Mouse (Mus musculus) left cerebral cortex, postnatal 10 days (tissue): ENCODE measurements at regions not wholly inside any gene's neighbourhood (a gene's known extent, or its start where the extent isn't known, plus 50 kb on each side); places are given as distances from the start of the nearest gene placed in this dataset.
"Not testable (repeated sequence)": the region's sequence is repeated elsewhere in the genome, so short reads cannot be mapped to it uniquely, and the experiment has no call there.

Experiments
- DNase-seq, 2 experiments: peaks; one replicate each; pipeline ENCODE4 v3.0.0; 2021 to 2022; ENCODE audit warnings: low spot score in 2 of 2, mixed read lengths in 1 of 2; ENCODE audit errors: extremely low spot score in 1 of 2
- intact Hi-C: fragments of 180-260 bp; cut with DNase I; formaldehyde crosslinking; loops from one replicate; pipeline ENCODE4 v1.15.1; 2025

GRCm38 (mm10) chr14:53590601-53591000 lies 663.3 kb downstream of the Dad1 start:
- DNase-seq, intact Hi-C loops: not testable (repeated sequence)

GRCm38 (mm10) chr14:53582528-53582927 lies 671.4 kb downstream of the Dad1 start:
- DNase-seq, intact Hi-C loops: not testable (repeated sequence)

GRCm38 (mm10) chr14:53581734-53582133 lies 672.2 kb downstream of the Dad1 start:
- DNase-seq, intact Hi-C loops: not testable (repeated sequence)

DNA sequence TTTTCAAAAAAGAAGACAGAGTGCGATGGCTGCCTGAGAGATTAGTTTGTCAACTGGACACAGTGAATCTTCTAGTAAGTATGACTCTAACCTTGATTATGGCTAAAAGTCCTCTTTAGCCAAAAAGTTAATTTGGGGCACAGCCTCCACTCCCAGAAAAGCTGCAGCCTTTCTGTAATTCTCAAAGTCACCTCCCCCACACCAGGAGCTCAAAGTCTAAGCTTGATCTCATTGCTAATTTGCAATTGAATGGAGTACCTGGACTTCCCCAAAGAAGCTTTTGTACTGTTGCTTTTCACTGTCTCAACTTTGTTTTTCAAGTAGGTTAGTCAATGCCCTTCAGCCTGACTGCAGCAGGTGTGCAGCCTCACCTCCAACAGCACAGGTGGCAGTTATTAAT lies 677.0 kb downstream of the Dad1 start:
- DNase-seq, intact Hi-C loops: not testable (repeated sequence)

DNA sequence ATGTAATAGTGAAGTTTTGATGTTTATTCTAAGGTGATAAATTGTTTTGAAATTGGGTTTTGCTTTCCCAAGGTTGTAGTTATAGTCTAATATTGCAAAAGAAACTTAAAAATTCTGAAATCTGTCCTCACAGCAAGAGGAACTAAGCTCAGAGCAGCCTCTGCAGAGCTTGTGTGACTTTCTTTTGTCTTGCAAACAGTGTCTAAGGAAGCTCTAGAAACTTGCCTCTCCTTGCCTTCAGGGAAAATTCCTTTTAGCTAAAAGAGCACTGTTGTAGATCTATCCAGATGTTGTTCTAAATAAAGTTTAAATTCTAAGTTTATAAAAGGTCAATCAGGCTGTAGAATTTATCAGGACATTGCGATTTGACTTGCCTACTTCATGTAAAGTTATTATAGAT lies 681.2 kb downstream of the Dad1 start:
- intact Hi-C loops, DNase-seq: not testable (repeated sequence)

DNA sequence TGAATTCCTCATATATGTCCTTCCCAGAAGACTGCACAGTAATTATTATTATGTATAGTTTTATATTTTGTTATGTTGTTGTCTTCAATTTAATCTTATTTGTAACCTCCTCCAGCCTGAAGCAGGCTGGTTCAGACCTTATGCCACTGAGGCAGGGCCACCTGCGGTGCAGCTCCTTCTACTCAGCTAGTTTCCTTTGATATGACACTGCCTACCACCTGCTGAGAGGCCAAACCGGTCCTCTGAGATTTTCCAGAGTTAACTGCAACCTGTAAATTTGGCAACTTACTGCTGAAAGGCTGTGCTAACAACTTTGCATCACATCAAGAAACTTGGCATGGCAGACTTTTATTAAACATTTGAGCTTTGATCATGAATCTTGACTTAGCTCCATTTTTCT lies 691.3 kb downstream of the Dad1 start:
- DNase-seq: no peak
- intact Hi-C loops: no loop called here

DNA sequence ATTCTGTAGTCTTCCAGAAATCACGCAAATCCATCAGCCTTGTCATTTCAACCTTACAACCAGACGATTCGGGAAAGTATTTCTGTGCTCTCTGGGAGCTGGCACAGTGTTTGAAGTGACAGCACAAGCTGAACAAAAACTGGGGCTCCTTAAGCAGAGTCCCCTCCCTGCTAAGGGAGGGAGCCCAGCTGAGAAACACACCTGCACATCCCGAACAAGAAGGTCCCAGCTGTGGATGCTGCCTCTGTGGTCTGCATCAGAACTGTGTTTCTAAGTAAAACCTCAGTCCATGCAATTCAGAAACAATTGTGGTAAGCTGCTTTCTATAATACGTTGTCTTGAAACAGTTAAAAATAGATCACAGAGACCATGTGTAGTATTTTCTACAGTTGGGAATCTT lies 693.8 kb downstream of the Dad1 start:
- intact Hi-C loops, DNase-seq: not testable (repeated sequence)

GRCm38 (mm10) chr14:53559386-53559920 lies 694.5 kb downstream of the Dad1 start:
- DNase-seq, intact Hi-C loops: not testable (repeated sequence)

DNA sequence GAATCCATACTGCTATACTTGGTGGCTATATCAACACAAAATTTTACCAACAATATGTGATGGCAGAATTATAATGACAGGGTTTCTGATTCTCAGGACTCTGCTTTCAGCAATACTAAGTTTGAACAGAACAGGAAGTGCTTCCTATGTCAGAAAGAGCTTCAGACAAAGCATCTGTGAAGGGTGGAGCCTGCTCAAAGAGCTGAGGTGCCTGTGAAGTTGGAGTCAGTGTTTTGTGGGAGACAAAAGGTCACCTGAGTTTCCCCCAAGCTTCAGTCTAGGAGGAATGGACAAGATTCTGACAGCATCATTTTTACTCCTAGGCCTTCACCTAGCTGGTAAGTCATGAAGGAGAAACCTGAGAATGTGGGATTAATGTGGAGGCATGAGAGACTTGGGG lies 700.1 kb downstream of the Dad1 start:
- DNase-seq: no peak
- intact Hi-C loops: no loop called here

DNA sequence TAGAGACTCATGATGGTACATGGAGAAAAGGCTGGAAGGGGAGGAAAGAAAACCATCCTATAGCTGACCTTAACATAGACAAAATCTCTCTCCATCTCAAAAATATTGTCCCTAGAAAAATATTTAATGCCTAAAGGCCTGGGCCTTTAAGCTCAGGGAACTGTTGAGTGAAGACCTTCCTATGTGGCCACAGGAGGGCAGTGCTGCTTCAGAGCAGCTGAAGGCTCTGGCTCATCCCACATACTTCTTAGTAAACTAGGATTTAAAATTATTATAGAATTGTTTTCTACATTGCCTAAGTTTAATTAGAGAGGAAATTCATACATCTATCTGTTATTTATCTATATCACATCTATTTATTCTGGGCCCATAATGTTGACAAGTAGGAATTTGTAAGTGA lies 706.5 kb downstream of the Dad1 start:
- DNase-seq: peak in 1 of 2 experiments; percentile 18
- intact Hi-C loops: not testable (repeated sequence)

DNA sequence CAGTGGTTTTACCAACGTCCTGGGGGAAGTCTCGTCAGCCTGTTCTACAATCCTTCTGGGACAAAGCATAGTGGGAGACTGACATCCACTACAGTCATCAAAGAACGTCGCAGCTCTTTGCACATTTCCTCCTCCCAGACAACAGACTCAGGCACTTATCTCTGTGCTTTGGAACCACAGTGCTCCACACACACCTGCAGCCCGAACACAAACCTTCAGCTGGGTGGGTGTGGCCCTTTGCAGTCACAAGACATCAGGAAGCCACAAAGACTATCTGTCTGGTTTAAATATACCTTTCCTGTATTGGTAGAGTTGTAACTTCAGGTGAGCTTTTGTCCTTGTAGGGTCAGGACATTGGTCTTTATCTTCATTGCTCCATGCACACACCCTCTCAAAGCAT lies 708.6 kb downstream of the Dad1 start:
- no peak for DNase-seq
- intact Hi-C loops: no loop called here

- peak in 1 of 2 experiments; percentile 17 for DNase-seq
- intact Hi-C loops: not testable (repeated sequence)
These were observed 712.3 kb downstream of the Dad1 start for GRCm38 (mm10) chr14:53541640-53542039.

GRCm38 (mm10) chr14:53537895-53538294 lies 716.0 kb downstream of the Dad1 start:
- intact Hi-C loops, DNase-seq: not testable (repeated sequence)

DNA sequence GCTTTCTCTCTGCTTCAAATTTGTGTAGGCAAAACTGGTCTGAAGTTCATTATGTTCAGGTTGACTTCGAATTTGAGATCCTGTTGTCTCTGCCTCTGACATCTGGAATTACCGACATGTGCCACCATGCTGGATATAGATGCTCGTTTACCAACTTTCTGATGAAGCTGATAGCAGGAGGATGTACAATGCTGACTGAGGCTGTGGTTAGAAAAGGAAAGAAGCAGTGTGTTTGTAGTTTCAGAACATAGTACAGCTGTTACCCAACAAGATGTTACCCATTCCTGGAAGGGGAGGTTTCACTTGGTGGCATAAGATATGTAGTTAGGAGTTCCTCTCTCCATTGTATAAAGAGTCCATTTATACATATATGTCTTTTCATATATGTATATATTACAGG lies 730.5 kb downstream of the Dad1 start:
- intact Hi-C loops: not testable (repeated sequence)

DNA sequence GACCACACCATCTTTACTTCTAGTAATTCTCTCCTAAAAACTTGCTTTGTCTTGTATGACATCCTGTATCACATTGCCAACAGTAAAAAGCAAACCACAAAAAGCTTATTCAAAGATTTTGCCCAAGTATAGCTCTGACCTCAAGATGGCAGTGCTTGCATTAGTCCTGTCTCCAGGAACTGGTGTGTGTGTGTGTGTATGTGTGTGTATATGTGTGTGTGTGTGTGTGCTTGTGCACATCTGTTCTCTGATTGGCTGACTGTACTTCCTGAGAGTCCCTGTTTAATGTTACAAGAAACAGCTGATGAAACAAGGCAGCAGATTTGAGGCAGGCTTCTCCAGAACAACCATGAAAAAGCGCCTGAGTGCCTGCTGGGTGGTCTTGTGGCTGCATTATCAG lies 735.0 kb downstream of the Dad1 start:
- intact Hi-C loops, DNase-seq: not testable (repeated sequence)

More for the DNA sequence above, 730.5 kb downstream of the Dad1 start:
- DNase-seq: not testable (repeated sequence)

DNA sequence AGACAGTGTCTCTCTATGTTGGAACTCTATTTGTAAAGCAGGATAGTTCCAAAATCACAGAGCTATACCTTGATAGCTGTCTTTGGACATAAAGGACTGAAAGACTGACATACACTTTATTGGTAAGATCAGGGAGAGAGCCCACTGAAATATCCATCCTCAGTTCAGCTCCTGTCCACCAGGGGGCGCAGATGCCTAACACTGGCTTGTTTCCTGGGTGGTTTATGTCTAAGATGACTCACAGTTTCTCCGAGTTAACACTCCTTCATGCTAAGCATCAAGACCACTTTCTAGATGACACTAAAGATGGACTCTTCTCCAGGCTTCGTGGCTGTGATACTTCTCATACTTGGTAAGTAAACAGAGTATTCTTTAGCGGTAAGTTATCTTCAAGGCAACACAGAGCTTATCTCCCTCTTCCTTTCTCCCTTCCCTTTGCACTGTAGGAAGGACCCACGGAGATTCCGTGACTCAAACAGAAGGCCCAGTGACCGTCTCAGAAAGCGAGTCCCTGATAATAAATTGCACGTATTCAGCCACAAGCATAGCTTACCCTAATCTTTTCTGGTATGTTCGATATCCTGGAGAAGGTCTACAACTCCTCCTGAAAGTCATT lies 737.2 kb downstream of the Dad1 start:
- intact Hi-C loops, DNase-seq: not testable (repeated sequence)

GRCm38 (mm10) chr14:53505389-53505788 lies 748.5 kb downstream of the Dad1 start:
- intact Hi-C loops: not testable (repeated sequence)
- DNase-seq: peak; percentile 5 to 28

DNA sequence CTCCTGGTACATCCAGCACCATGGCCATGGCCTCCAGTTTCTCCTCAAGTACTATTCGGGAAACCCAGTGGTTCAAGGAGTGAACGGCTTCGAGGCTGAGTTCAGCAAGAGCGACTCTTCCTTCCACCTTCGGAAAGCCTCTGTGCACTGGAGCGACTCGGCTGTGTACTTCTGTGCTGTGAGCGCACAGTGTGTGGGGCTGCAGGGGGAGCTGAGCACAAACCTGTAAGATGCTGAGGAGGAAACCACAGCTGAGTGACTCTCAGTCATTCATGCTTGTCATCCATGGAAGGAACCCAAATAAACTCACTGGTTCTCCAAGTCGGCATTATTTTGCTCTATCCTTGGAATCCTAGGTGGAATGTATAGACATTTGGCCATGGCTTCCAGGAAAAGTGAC lies 765.5 kb downstream of the Dad1 start:
- intact Hi-C loops, DNase-seq: not testable (repeated sequence)

GRCm38 (mm10) chr14:53487611-53488010 lies 766.3 kb downstream of the Dad1 start:
- DNase-seq, intact Hi-C loops: not testable (repeated sequence)

DNA sequence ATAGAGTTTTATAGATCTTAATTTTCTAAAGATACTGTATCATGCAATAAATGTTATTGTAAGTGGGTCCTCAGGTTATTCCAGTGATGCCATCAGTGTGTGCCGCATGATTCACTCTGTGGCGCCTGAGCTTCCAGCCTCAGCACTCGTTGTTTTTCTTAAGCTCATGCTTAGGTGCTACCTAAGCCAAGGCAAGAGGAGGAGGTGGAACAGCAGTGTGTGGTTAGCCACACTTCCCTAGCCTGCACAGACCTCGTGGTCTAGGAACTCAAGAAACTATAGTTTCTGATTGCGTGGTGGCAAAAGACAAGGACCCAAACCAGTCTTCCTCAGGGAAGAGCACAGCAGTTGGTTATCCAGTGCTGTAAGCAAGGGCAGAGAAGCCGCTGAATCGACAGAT lies 779.7 kb downstream of the Dad1 start:
- intact Hi-C loops, DNase-seq: not testable (repeated sequence)

- DNase-seq, intact Hi-C loops: not testable (repeated sequence)
These were observed 793.1 kb downstream of the Dad1 start for GRCm38 (mm10) chr14:53460790-53461189.
